Mouse (Mus musculus) neutrophil, adult 83 days (primary cell): ENCODE results near the gene 1700012A03Rik. TPM values are rescaled to one million over a fixed set of nuclear protein-coding genes. Genes with fewer than 3 reads are reported as not detected.

Source experiments
- total RNA-seq, 2 experiments: library from RNA; stranded (reverse); gene quantifications; one replicate each; pipeline ENCODE4 v1.2.4; 2023

Gene 1700012A03Rik
- not detected for total RNA-seq

GRCm38 (mm10) chr6:32049951-32050345 is at the start of gene 1700012A03Rik:
Gene 1700012A03Rik, plus strand, starts transcription at chr6:32050246.

